Mouse (Mus musculus) midbrain, embryonic 12.5 days (tissue): ENCODE data around the gene Zzef1. TPM values are rescaled to one million over a fixed set of nuclear protein-coding genes. Genes with fewer than 3 reads are reported as not detected.
"Not testable (repeated sequence)": the region's sequence is repeated elsewhere in the genome, so short reads cannot be mapped to it uniquely, and the experiment has no call there.

Experiments used
- ATAC-seq: fragments of 200-750 bp; cut with Nextera tagmentation; 2 replicates; pipeline ENCODE4 v1.8.0; 2017; ENCODE audit warnings: low read depth, moderate TSS enrichment, moderate library complexity; ENCODE audit not compliant: low FRiP score
- H3K27ac ChIP-seq: fragments of 300-500 bp; sonication (generic); replicated peaks from 2 replicates; pipeline ENCODE4 v1.5.1; 2016; ENCODE audit warnings: mild to moderate bottlenecking
- H3K27me3 ChIP-seq: fragments of 300-500 bp; sonication (generic); 2 replicates; pipeline ENCODE4 v1.6.1; 2016; ENCODE audit warnings: mild to moderate bottlenecking
- H3K36me3 ChIP-seq: fragments of 300-500 bp; sonication (generic); 2 replicates; pipeline ENCODE4 v1.6.1; 2016
- H3K4me1 ChIP-seq: fragments of 300-500 bp; sonication (generic); 2 replicates; pipeline ENCODE4 v1.6.1; 2016
- H3K4me2 ChIP-seq: fragments of 300-500 bp; sonication (generic); replicated peaks from 2 replicates; pipeline ENCODE4 v1.6.1; 2016; ENCODE audit warnings: mild to moderate bottlenecking, moderate library complexity
- H3K4me3 ChIP-seq: fragments of 300-500 bp; sonication (generic); 2 replicates; pipeline ENCODE4 v1.5.1; 2016; ENCODE audit warnings: mild to moderate bottlenecking
- H3K9ac ChIP-seq: fragments of 300-500 bp; sonication (generic); replicated peaks from 2 replicates; pipeline ENCODE4 v1.6.1; 2016; ENCODE audit warnings: mild to moderate bottlenecking, moderate library complexity
- H3K9me3 ChIP-seq: fragments of 300-500 bp; sonication (generic); 2 replicates; pipeline ENCODE4 v1.6.1; 2016; ENCODE audit warnings: mild to moderate bottlenecking
- WGBS: fragments of 180-500 bp; shearing (Covaris S2); methylation state at CpG from one replicate; pipeline ENCODE4 v1.1.7; 2016; 5-methylcytosine and 5-hydroxymethylcytosine counted together
- polyA plus RNA-seq: library from polyadenylated mRNA; unstranded; fragments of >200 nt; fragmentation: Nextera tagmentation; extraction: Ambion mirVana; gene quantifications from 2 replicates; pipeline ENCODE4 v1.2.1, GENCODE M21; 2016

Gene Zzef1
- 11.9 and 12.7 TPM in 2 replicates for polyA plus RNA-seq

- peaks cover 15% of the 10 kb centered on the region for H3K4me1 ChIP-seq
- peak; percentile 94 for ATAC-seq
- H3K4me3 ChIP-seq: peak within 1 kb of the TSS; percentile 99
- H3K27ac ChIP-seq: peak within 1 kb of the TSS; percentile 70
- WGBS: under 1% methylated on average over 69 of the region's 69 CpGs
- peak within 1 kb of the TSS; percentile 87 for H3K4me2 ChIP-seq
- no peaks in the 10 kb centered on the region for H3K27me3 ChIP-seq
- H3K36me3 ChIP-seq: no peaks in the 10 kb centered on the region
- no peaks in the 10 kb centered on the region for H3K9me3 ChIP-seq
- H3K9ac ChIP-seq: peak within 1 kb of the TSS; percentile 92
Measured at GRCm38 (mm10) chr11:72795455-72796295, at the start of gene Zzef1, which contains the start of gene Cyb5d2. Gene Zzef1 (plus strand): TSS chr11:72796226. Gene Cyb5d2 (minus strand): TSS chr11:72796142.

- WGBS: 54% methylated on average over 2 of the region's 2 CpGs
- no peak for ATAC-seq
- Histone ChIP-seq H3K4me3 (no peak overlapping the region), H3K4me2 (no peak overlapping the region), H3K27ac (no peak overlapping the region), H3K27me3 (no peaks in the 10 kb centered on the region), H3K4me1 (no peaks in the 10 kb centered on the region), H3K9ac (no peak overlapping the region), H3K36me3 (peaks cover 95% of the 10 kb centered on the region), H3K9me3 (no peaks in the 10 kb centered on the region)
Measured at GRCm38 (mm10) chr11:72751956-72752355, 44.1 kb upstream of the Zzef1 start.

GRCm38 (mm10) chr11:72758316-72758715, 37.7 kb upstream of the Zzef1 start:
- H3K27ac ChIP-seq: no peak overlapping the region
- no peak overlapping the region for H3K4me3 ChIP-seq
- H3K9me3 ChIP-seq: no peaks in the 10 kb centered on the region
- H3K27me3 ChIP-seq: no peaks in the 10 kb centered on the region
- no peak overlapping the region for H3K9ac ChIP-seq
- 94% methylated on average over 5 of the region's 5 CpGs for WGBS
- H3K4me1 ChIP-seq: no peaks in the 10 kb centered on the region
- H3K36me3 ChIP-seq: peaks cover 95% of the 10 kb centered on the region
- H3K4me2 ChIP-seq: no peak overlapping the region
- no peak for ATAC-seq

GRCm38 (mm10) chr11:72759581-72759980, 36.4 kb upstream of the Zzef1 start:
- H3K9me3 ChIP-seq: no peaks in the 10 kb centered on the region
- no peak overlapping the region for H3K27ac ChIP-seq
- ATAC-seq: no peak
- no peak overlapping the region for H3K4me2 ChIP-seq
- H3K4me1 ChIP-seq: no peaks in the 10 kb centered on the region
- no peak overlapping the region for H3K4me3 ChIP-seq
- peaks cover 95% of the 10 kb centered on the region for H3K36me3 ChIP-seq
- H3K27me3 ChIP-seq: no peaks in the 10 kb centered on the region
- no peak overlapping the region for H3K9ac ChIP-seq
- WGBS: 95% methylated on average over 6 of the region's 6 CpGs

- Histone ChIP-seq H3K9ac (no peak overlapping the region), H3K4me1 (no peaks in the 10 kb centered on the region), H3K4me3 (no peak overlapping the region), H3K9me3 (no peaks in the 10 kb centered on the region), H3K4me2 (no peak overlapping the region), H3K27ac (no peak overlapping the region), H3K36me3 (peaks cover 85% of the 10 kb centered on the region), H3K27me3 (no peaks in the 10 kb centered on the region)
- WGBS: 86% methylated on average over 1 of the region's 1 CpGs
- ATAC-seq: no peak
Measured at GRCm38 (mm10) chr11:72760781-72761180, 35.2 kb upstream of the Zzef1 start.

GRCm38 (mm10) chr11:72764270-72764669, 31.8 kb upstream of the Zzef1 start:
- ATAC-seq: no peak
- no peaks in the 10 kb centered on the region for H3K9me3 ChIP-seq
- H3K27me3 ChIP-seq: no peaks in the 10 kb centered on the region
- no peak overlapping the region for H3K27ac ChIP-seq
- H3K9ac ChIP-seq: no peak overlapping the region
- H3K4me2 ChIP-seq: no peak overlapping the region
- WGBS: 89% methylated on average over 4 of the region's 4 CpGs
- peaks cover 75% of the 10 kb centered on the region for H3K36me3 ChIP-seq
- no peak overlapping the region for H3K4me3 ChIP-seq
- no peaks in the 10 kb centered on the region for H3K4me1 ChIP-seq

GRCm38 (mm10) chr11:72767716-72768115, 28.3 kb upstream of the Zzef1 start:
- Histone ChIP-seq H3K27ac (no peak overlapping the region), H3K9ac (no peak overlapping the region), H3K27me3 (no peaks in the 10 kb centered on the region), H3K4me1 (no peaks in the 10 kb centered on the region), H3K4me2 (no peak overlapping the region), H3K36me3 (peaks cover 49% of the 10 kb centered on the region), H3K4me3 (no peak overlapping the region), H3K9me3 (no peaks in the 10 kb centered on the region)
- WGBS: 93% methylated on average over 8 of the region's 8 CpGs
- ATAC-seq: no peak

- Histone ChIP-seq H3K36me3 (peaks cover 37% of the 10 kb centered on the region), H3K9ac (no peak overlapping the region), H3K27ac (no peak overlapping the region), H3K4me3 (no peak overlapping the region), H3K4me1 (no peaks in the 10 kb centered on the region), H3K4me2 (no peak overlapping the region), H3K9me3 (no peaks in the 10 kb centered on the region), H3K27me3 (no peaks in the 10 kb centered on the region)
- 98% methylated on average over 3 of the region's 3 CpGs for WGBS
- no peak for ATAC-seq
Measured at GRCm38 (mm10) chr11:72769061-72769460, 27.0 kb upstream of the Zzef1 start.

- Histone ChIP-seq H3K4me3 (no peak overlapping the region), H3K36me3 (peaks cover 29% of the 10 kb centered on the region), H3K4me1 (no peaks in the 10 kb centered on the region), H3K9me3 (no peaks in the 10 kb centered on the region), H3K27ac (no peak overlapping the region), H3K4me2 (no peak overlapping the region), H3K9ac (no peak overlapping the region), H3K27me3 (no peaks in the 10 kb centered on the region)
- ATAC-seq: no peak
- 94% methylated on average over 3 of the region's 3 CpGs for WGBS
Measured at GRCm38 (mm10) chr11:72770324-72770723, 25.7 kb upstream of the Zzef1 start.

GRCm38 (mm10) chr11:72770816-72771215, 25.2 kb upstream of the Zzef1 start:
- H3K9ac ChIP-seq: no peak overlapping the region
- no peak overlapping the region for H3K4me2 ChIP-seq
- H3K36me3 ChIP-seq: peaks cover 29% of the 10 kb centered on the region
- H3K27ac ChIP-seq: no peak overlapping the region
- WGBS: 91% methylated on average over 5 of the region's 5 CpGs
- no peaks in the 10 kb centered on the region for H3K4me1 ChIP-seq
- no peaks in the 10 kb centered on the region for H3K9me3 ChIP-seq
- no peak overlapping the region for H3K4me3 ChIP-seq
- no peaks in the 10 kb centered on the region for H3K27me3 ChIP-seq
- ATAC-seq: no peak

- Histone ChIP-seq H3K36me3 (peaks cover 29% of the 10 kb centered on the region), H3K27me3 (no peaks in the 10 kb centered on the region), H3K4me2 (no peak overlapping the region), H3K27ac (no peak overlapping the region), H3K4me1 (no peaks in the 10 kb centered on the region), H3K4me3 (no peak overlapping the region), H3K9ac (no peak overlapping the region), H3K9me3 (no peaks in the 10 kb centered on the region)
- no peak for ATAC-seq
- WGBS: 92% methylated on average over 4 of the region's 4 CpGs
Measured at GRCm38 (mm10) chr11:72771461-72771860, 24.6 kb upstream of the Zzef1 start.

GRCm38 (mm10) chr11:72772611-72773010, 23.4 kb upstream of the Zzef1 start:
- not testable (repeated sequence) for H3K9ac ChIP-seq, H3K9me3 ChIP-seq, H3K4me3 ChIP-seq, H3K4me2 ChIP-seq, H3K27me3 ChIP-seq, H3K27ac ChIP-seq, H3K4me1 ChIP-seq, ATAC-seq
- WGBS: 38% methylated on average over 1 of the region's 1 CpGs
- peaks cover 23% of the 10 kb centered on the region for H3K36me3 ChIP-seq
